Mouse (Mus musculus): ENCODE data around the gene Vmn1r20. TPM values are rescaled to one million over a fixed set of nuclear protein-coding genes. Genes with fewer than 3 reads are reported as not detected.
"Not testable (repeated sequence)": the region's sequence is repeated elsewhere in the genome, so short reads cannot be mapped to it uniquely, and the experiment has no call there.

Vmn1r20 gene
- polyA plus RNA-seq (2012; fragmentation: generic; extraction: Trizol), result not detected
- long read RNA-seq, experiment 1, result 0 reads
- long read RNA-seq, experiment 2, result 0 reads

DNA sequence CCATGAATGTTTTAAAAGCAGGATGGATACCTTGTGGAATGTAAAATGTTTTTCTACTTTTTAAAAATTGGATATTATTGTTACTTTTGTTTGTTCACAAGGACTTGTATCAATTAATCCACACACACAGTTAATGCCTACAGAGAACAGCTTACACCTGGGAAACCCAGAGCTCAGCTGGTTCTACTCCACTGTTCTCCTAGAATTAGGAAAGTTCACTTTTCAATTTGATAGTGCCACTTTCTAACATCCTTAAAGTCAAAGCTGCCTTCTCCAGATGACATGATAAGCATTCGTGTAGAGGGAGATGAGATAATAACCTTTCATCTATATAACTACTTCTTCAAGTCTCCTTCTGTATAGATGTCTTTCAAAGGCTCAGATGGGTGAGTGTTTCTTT lies at the start of gene Vmn1r20:
Gene Vmn1r20, plus strand, starts transcription at position 301 of the 400 bp plus-strand sequence.
- Histone ChIP-seq H3ac (ENCODE audit: control insufficient read depth, insufficient read length, low read depth) (no peak within 1 kb of the TSS), H3K36me3 (ENCODE audit: control insufficient read depth, insufficient read depth) (no peaks in the 10 kb centered on the region), H3K4me3 (ENCODE audit: insufficient read depth, poor library complexity, severe bottlenecking) (no peak within 1 kb of the TSS), H3K79me3 (ENCODE audit: low read depth) (no peaks in the 10 kb centered on the region), H3K27me3 (ENCODE audit: control insufficient read depth, insufficient read depth, insufficient read length) (no peaks in the 10 kb centered on the region), H3K79me2 (ENCODE audit: control insufficient read depth, insufficient read depth) (no peaks in the 10 kb centered on the region)
- TF ChIP-seq FOSL1 (IDR thresholded peaks at IDR 0.05; ENCODE audit: insufficient read depth, low read length, poor library complexity, severe bottlenecking) (no peak), CEBPB (IDR thresholded peaks at IDR 0.05; ENCODE audit: low read depth) (no peak), MYOG (IDR thresholded peaks at IDR 0.05; ENCODE audit: control insufficient read depth, extremely low read depth, insufficient read length) (no peak), CTCF (IDR thresholded peaks at IDR 0.05; ENCODE audit: control insufficient read depth, insufficient read depth, insufficient read length) (no peak), MAX (IDR thresholded peaks at IDR 0.05) (no peak), USF1 (IDR thresholded peaks at IDR 0.05; ENCODE audit: low read depth) (no peak), MYOD1 (IDR thresholded peaks at IDR 0.05; ENCODE audit: control insufficient read depth, insufficient read length, low read depth) (no peak)

GRCm38 (mm10) chr6:57395683-57396082 lies 33.0 kb upstream of the Vmn1r20 start, which contains the start of gene Vmn1r18:
Gene Vmn1r18, minus strand, starts transcription at chr6:57395783.
- H3K79me3 ChIP-seq (ENCODE audit: low read depth), result no peaks in the 10 kb centered on the region
- H3K79me2 ChIP-seq (ENCODE audit: control insufficient read depth, insufficient read depth), result no peaks in the 10 kb centered on the region
- H3K27me3 ChIP-seq (ENCODE audit: control insufficient read depth, insufficient read depth, insufficient read length), result no peaks in the 10 kb centered on the region
- no peak for TF ChIP-seq MYOD1 (IDR thresholded peaks at IDR 0.05; ENCODE audit: control insufficient read depth, insufficient read length, low read depth)
- no peaks in the 10 kb centered on the region for H3K36me3 ChIP-seq (ENCODE audit: control insufficient read depth, insufficient read depth)
- no peak within 1 kb of the TSS for H3K4me3 ChIP-seq (ENCODE audit: insufficient read depth, poor library complexity, severe bottlenecking)
- H3ac ChIP-seq (ENCODE audit: control insufficient read depth, insufficient read length, low read depth), result no peak within 1 kb of the TSS

DNA sequence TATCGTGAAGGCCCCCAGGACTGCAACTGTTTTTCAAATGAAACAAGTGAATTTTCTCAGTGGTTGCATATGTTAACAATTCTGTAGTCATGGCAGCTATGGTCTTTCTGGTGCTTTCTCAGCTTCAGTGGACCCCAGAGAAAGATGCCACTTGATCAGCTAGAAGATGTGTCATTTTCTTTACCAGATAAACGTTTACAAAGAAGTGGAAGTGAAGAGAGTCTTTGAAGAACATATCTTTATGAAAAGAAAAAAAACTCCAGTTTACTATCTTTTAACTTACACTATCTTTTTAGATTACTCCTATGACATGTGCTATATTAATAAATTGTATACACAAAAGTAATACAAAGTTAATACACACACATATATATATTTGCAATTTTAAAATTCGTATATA lies 25.2 kb upstream of the Vmn1r20 start, which contains the start of gene Vmn1r19:
Gene Vmn1r19, plus strand, starts transcription at position 301 of the 400 bp plus-strand sequence.
- H3K36me3 ChIP-seq (ENCODE audit: control insufficient read depth, insufficient read depth), result not testable (repeated sequence)

GRCm38 (mm10) chr6:57431196-57431595 lies 2.5 kb downstream of the Vmn1r20 start:
- TF ChIP-seq CEBPB (IDR thresholded peaks at IDR 0.05; ENCODE audit: low read depth) (no peak), MYOG (IDR thresholded peaks at IDR 0.05; ENCODE audit: control insufficient read depth, extremely low read depth, insufficient read length) (no peak), CTCF (IDR thresholded peaks at IDR 0.05; ENCODE audit: control insufficient read depth, insufficient read depth, insufficient read length) (no peak), MAX (IDR thresholded peaks at IDR 0.05) (no peak), MYOD1 (IDR thresholded peaks at IDR 0.05; ENCODE audit: control insufficient read depth, insufficient read length, low read depth) (no peak), USF1 (IDR thresholded peaks at IDR 0.05; ENCODE audit: low read depth) (no peak), FOSL1 (IDR thresholded peaks at IDR 0.05; ENCODE audit: insufficient read depth, low read length, poor library complexity, severe bottlenecking) (no peak)
- no peaks in the 10 kb centered on the region for H3K36me3 ChIP-seq (ENCODE audit: control insufficient read depth, insufficient read depth)
- H3K27me3 ChIP-seq (ENCODE audit: control insufficient read depth, insufficient read depth, insufficient read length), result no peaks in the 10 kb centered on the region
- no peaks in the 10 kb centered on the region for H3K79me2 ChIP-seq (ENCODE audit: control insufficient read depth, insufficient read depth)
- no peaks in the 10 kb centered on the region for H3K79me3 ChIP-seq (ENCODE audit: low read depth)
- H3ac ChIP-seq (ENCODE audit: control insufficient read depth, insufficient read length, low read depth), result no peak overlapping the region
- no peak overlapping the region for H3K4me3 ChIP-seq (ENCODE audit: insufficient read depth, poor library complexity, severe bottlenecking)

More for the DNA sequence above, 25.2 kb upstream of the Vmn1r20 start, which contains the start of gene Vmn1r19:
- not testable (repeated sequence) for H3K4me3 ChIP-seq (ENCODE audit: insufficient read depth, poor library complexity, severe bottlenecking); H3ac ChIP-seq (ENCODE audit: control insufficient read depth, insufficient read length, low read depth); H3K79me2 ChIP-seq (ENCODE audit: control insufficient read depth, insufficient read depth); H3K79me3 ChIP-seq (ENCODE audit: low read depth); H3K27me3 ChIP-seq (ENCODE audit: control insufficient read depth, insufficient read depth, insufficient read length)

GRCm38 (mm10) chr6:57468161-57468560 lies 39.4 kb downstream of the Vmn1r20 start:
- not testable (repeated sequence) for H3ac ChIP-seq (ENCODE audit: control insufficient read depth, insufficient read length, low read depth); H3K79me3 ChIP-seq (ENCODE audit: low read depth); H3K79me2 ChIP-seq (ENCODE audit: control insufficient read depth, insufficient read depth); H3K36me3 ChIP-seq (ENCODE audit: control insufficient read depth, insufficient read depth); H3K4me3 ChIP-seq (ENCODE audit: insufficient read depth, poor library complexity, severe bottlenecking); H3K27me3 ChIP-seq (ENCODE audit: control insufficient read depth, insufficient read depth, insufficient read length)

Other genes with a start within 250 kb of the Vmn1r20 start
- gene Vmn1r13, start 225.6 kb upstream of the Vmn1r20 start, polyA plus RNA-seq (2012; fragmentation: generic; extraction: Trizol), result not detected
- not detected for gene Vmn1r14, start 197.2 kb upstream of the Vmn1r20 start, polyA plus RNA-seq (2012; fragmentation: generic; extraction: Trizol)
- gene Vmn1r15, start 171.0 kb upstream of the Vmn1r20 start, polyA plus RNA-seq (2012; fragmentation: generic; extraction: Trizol), result not detected
- gene Vmn1r16, start 99.4 kb upstream of the Vmn1r20 start, polyA plus RNA-seq (2012; fragmentation: generic; extraction: Trizol), result not detected
- not detected for gene Vmn1r17, start 65.2 kb upstream of the Vmn1r20 start, polyA plus RNA-seq (2012; fragmentation: generic; extraction: Trizol)
- gene Vmn1r18, start 33.1 kb upstream of the Vmn1r20 start, polyA plus RNA-seq (2012; fragmentation: generic; extraction: Trizol), result not detected
- gene Vmn1r19, start 25.1 kb upstream of the Vmn1r20 start, polyA plus RNA-seq (2012; fragmentation: generic; extraction: Trizol), result not detected
- gene Ppm1k, start 106.5 kb downstream of the Vmn1r20 start, polyA plus RNA-seq (2012; fragmentation: generic; extraction: Trizol), result 0.15 TPM
- 1.4 TPM for gene Herc6, start 152.1 kb downstream of the Vmn1r20 start, polyA plus RNA-seq (2012; fragmentation: generic; extraction: Trizol)